Mouse (Mus musculus): ENCODE data around the gene Slc22a1.

The Slc22a1 gene

DNA sequence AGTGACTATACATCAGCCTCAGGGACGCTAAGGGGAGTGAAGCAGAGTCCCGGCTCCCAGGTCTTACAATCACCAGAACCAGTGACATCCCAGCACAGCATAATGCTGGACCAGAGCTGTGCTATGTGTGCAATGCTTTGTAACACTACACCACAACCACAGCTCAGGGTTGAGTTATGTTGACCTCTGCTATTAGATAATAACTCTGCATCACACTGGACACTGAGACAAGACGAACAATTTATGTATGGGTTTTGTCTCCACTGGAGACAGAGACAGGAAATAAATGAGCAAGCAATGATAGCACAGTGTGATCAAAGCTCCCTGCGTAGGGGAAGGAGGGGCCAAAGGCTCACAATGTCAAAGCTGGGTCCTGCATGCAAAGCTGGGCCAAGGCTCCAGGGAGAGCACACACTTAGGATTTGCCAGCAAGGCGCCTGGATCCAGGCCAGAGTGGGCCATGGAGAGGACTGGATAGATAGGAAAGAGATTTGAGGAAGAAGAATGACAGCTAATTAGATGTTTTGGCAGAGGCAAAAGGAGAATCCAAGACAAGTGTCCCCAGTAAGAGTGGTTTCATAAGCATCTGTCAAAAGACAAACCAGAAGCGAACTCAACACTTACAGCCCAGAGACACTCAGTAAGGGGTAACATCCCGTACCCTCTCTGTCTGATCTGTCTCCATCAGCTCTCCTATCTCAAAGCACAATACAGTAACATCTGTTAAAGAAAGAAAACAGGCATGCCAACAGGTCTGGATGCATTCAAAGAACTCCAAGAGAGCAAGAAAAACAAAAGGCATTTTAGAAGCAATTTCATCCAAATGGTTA is 43.6 kb downstream of the Slc22a1 start:
- DNase-seq (ENCODE audit: low spot score) = no peak

DNA sequence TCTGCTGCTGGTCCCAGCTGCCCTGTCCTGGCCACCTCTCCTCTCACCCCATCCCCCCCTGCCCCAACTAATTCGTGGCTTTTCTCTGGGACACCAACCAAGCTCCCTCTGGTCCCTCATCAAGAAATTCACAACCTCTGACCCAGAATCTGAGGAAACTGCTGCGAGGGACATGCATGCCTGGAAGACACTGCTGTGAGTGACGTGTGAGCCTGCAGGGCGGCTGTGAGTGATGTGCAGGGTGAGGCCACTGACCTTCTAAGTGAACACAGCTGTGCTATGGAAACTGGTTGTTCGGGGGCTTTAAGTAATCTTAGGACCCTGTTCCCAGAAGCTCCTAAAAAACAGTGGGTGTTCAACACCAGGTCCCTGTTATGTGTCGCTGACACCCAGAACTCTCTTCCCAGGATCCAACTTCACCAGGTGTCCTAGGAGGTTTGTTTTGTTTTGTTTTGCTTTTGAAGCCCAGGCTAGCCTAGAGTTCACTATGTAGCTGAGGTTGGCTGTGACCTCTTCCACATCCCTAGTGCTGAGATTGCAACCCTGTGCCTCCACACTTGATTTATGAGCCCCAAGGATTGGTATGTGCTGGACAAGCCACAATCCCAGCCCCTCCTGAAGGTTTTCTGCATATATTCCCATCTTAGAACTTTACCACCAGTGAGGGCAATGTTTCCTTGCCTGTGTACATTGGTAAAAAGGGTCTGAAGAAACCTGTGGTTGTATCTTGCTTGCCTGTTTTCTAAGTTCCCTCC is 44.5 kb downstream of the Slc22a1 start:
- no peak for DNase-seq (ENCODE audit: low spot score)

DNA sequence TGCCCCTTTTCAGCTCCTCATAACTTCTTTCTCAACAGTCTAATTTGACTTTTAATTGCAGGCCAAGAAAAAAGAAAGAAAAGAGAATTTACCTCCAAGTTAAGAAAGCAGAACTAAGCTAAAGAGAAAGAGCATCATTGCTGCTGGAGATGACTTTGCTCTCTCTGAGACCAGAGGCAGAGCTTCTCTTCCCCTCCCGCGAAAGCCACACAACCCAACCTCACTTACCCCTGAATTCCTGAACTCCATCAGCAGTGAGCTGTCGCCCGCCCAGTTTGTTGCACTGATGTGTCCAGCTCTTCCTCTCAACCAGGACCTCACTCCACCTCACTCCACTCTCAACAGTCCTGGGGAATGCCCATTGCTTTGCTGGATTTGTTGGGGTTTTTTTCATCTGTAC is 47.6 kb downstream of the Slc22a1 start:
- no peak for DNase-seq (ENCODE audit: low spot score)

DNA sequence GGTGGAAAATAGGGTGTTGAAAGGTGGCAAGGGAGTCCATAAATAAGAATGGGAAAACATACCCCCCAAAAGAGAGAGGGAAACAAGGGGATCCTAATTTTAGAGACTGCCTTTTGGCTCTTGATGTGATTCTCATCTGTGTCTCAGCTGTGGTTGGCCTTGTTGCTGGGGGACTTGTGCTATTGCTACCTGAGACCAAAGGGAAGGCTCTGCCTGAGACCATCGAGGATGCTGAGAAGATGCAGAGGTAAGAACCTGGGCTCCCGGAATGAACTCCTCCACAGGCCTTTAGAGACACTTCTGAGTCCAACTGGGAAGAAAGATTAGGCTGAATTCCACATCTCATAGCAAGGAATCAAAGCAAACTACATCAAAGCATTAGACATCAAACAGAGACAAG is 56.0 kb downstream of the Slc22a1 start:
- DNase-seq (ENCODE audit: low spot score) = no peak

DNA sequence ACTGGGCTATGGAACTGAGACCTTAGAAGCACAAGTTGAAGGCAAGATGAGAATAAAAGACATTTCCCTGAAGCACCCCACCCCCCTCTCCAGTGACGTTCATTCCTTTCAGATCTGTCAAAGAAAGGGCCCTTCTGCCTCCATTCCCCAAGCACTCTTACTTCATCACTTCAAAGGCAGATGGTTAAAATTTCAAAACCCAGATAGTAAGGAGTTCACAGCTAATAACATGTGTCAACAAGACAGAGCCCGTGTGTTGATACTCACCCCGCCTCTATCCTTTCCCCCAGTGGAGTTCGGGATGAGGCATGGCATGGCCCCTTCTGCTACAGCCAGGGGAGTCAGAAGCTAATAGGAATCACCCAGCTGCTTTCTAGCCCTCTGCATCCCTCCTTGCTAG is 60.2 kb downstream of the Slc22a1 start:
- DNase-seq (ENCODE audit: low spot score) = no peak

DNA sequence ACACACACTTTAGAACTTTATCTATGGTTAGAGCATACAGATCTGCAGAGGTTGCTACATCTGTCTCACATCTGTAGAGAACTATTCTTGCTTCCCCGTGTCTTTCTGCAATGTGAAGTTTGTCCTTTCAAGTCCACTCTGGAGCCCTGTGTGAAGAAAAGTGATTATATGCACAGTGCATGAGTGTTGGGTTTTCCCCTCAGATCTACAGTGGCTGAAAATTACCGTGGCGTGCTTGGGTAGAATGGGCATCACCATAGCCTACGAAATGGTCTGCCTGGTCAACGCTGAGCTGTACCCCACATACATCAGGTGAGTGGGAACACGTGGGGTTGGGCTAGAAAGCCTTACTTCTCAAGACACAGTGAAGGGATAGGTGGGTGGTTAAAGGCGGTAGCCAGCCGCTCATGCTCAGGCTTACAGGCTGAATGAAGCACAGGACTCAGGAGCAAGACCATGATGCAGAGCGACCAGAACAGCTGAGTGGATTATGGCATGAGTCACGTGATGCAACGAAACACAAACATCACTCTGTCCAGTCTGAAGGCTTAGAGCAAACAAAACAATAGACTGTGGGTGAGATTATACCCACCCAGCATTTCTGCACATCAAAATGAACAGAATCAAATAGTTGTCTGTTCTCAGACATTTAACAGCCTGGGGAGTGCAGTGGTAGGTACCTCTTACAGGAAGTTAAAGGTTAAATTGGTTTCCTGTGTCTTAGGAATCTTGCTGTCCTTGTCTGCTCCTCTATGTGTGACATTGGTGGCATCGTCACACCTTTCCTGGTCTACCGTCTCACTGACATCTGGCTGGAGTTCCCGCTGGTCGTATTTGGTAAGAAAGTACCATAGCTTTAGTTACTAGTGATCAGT is 60.9 kb downstream of the Slc22a1 start:
- no peak for DNase-seq (ENCODE audit: low spot score)

DNA sequence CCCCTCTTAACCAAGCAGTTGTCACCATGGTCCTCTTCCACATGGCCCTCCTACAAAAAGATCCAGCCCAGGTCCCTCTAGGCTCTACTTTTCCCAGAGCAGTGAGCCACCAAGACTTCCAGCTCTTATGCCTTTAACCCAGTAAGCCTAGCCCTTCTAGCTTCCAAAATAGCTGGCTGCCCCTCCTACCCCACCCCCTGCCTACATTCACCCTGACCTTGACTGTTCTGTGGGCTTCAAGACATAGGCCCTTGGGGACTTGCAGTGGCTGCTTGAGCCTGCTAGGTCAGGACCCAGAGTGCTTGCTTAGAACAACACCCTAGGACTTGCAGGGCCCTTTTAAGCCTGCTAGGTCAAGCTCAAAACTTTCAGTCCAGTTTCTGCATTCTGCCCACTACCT is 68.4 kb downstream of the Slc22a1 start:
- no peak for DNase-seq (ENCODE audit: low spot score)

DNA sequence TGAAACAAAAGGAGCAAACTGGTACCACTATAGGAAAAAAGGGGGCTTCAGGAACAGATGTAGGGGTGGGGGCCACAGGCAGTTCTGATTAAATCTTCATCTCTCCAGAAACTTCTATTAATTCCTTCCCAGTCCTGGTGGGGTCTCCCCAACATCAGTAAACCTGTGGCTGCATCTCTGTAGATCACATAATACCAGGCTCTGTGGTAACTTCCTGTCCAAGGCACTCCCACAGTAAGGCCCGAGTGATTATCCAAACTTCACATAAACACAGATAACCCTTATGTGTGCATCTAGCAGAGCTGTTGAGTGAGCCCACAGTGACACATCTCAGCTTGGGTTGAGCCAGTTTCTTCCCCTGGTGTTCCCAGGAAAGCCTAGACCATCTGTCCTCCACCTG is 69.0 kb downstream of the Slc22a1 start:
- no peak for DNase-seq (ENCODE audit: low spot score)

Measured in left cerebral cortex, adult 11 months (tissue).